Mouse (Mus musculus) frontal cortex, adult 2 months (tissue): ENCODE data around the gene Efhb. TPM values are rescaled to one million over a fixed set of nuclear protein-coding genes. Genes with fewer than 3 reads are reported as not detected.
A peak's percentile ranks its signal among the peaks of the same experiment; 100 is the strongest.

ENCODE experiments used
- DNase-seq, 2 experiments: peaks; one replicate each; pipeline ENCODE4 v3.0.0; 2022; ENCODE audit warnings: low spot score in 1 of 2; ENCODE audit errors: extremely low spot score in 1 of 2
- polyA plus RNA-seq: library from polyadenylated mRNA; depleted of rRNA; stranded (reverse); fragments of >200 nt; gene quantifications from 2 replicates; pipeline ENCODE4 v1.2.3, GENCODE M21; 2012; rRNA removed

Efhb gene
- polyA plus RNA-seq = 0.32 TPM in 2 replicates

- DNase-seq = peak; percentile 20 to 70
Measured at GRCm38 (mm10) chr17:53462603-53463495, at the start of gene Efhb. Efhb (minus strand) TSS chr17:53463321.

- peak in 1 of 2 experiments; percentile 40 for DNase-seq
Measured at GRCm38 (mm10) chr17:53512311-53512951, 49.3 kb upstream of the Efhb start.

GRCm38 (mm10) chr17:53502966-53503365 lies 39.8 kb upstream of the Efhb start:
- no peak for DNase-seq

GRCm38 (mm10) chr17:53489007-53489378 lies 25.9 kb upstream of the Efhb start:
- no peak for DNase-seq

GRCm38 (mm10) chr17:53488291-53489006 lies 25.3 kb upstream of the Efhb start:
- DNase-seq = no peak

- no peak for DNase-seq
Measured at GRCm38 (mm10) chr17:53480433-53480832, 17.3 kb upstream of the Efhb start.

- peak; percentile 12 to 44 for DNase-seq
Measured at GRCm38 (mm10) chr17:53479604-53480041, 16.5 kb upstream of the Efhb start.

GRCm38 (mm10) chr17:53478858-53479603 lies 15.9 kb upstream of the Efhb start, which contains the start of gene Rab5a:
Rab5a (plus strand) TSS chr17:53479234.
- peak; percentile 98 to 99 for DNase-seq

GRCm38 (mm10) chr17:53478066-53478857 lies 15.1 kb upstream of the Efhb start:
- no peak for DNase-seq

- DNase-seq = no peak
Measured at GRCm38 (mm10) chr17:53468697-53469096, 5.6 kb upstream of the Efhb start.

GRCm38 (mm10) chr17:53465569-53465968 lies 2.4 kb upstream of the Efhb start:
- DNase-seq = no peak

GRCm38 (mm10) chr17:53463496-53463840 lies 347 bp upstream of the Efhb start:
- DNase-seq = no peak

GRCm38 (mm10) chr17:53456742-53457141 lies 6.4 kb downstream of the Efhb start:
- no peak for DNase-seq

GRCm38 (mm10) chr17:53456152-53456551 lies 7.0 kb downstream of the Efhb start:
- no peak for DNase-seq

GRCm38 (mm10) chr17:53402689-53403306 lies 60.3 kb downstream of the Efhb start:
- DNase-seq = peak in 1 of 2 experiments; percentile 62

GRCm38 (mm10) chr17:53393201-53393600 lies 69.9 kb downstream of the Efhb start:
- no peak for DNase-seq

- DNase-seq = peak; percentile 8 to 81
Measured at GRCm38 (mm10) chr17:53389507-53389906, 73.6 kb downstream of the Efhb start.

- peak in 1 of 2 experiments; percentile 53 for DNase-seq
Measured at GRCm38 (mm10) chr17:53387581-53388473, 75.3 kb downstream of the Efhb start.
